Mouse (Mus musculus): ENCODE measurements at regions not wholly inside any gene's neighbourhood (a gene's known extent, or its start where the extent isn't known, plus 50 kb on each side); places are given as distances from the start of the nearest gene placed in this dataset.

DNA sequence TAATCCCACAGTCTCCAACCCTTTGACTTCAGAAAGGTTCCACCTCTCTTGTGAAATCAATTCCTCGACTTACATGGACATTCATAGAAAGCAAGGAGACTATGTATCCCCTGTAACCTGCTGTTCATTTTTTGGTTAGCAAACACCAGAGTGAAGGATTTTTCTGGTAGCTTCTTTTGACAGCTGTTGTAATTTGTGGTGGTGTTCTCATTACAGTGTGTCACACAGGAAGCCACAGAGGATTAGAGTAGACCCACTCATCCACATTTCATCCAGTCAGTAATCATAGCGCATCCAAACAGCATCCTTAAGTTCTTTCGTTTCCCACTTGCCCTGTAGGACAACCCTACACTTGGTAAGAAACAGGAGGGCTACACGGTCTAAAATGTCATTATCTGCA is 443.1 kb downstream of the Efna5 start:
- WGBS (ENCODE audit: insufficient replicate concordance), result 76% methylated on average over 4 of the region's 4 CpGs
- no peak for ATAC-seq (replicated peaks; ENCODE audit: insufficient number of reproducible peaks, low FRiP score, low TSS enrichment)

GRCm38 (mm10) chr17:62436044-62436443 is 445.1 kb downstream of the Efna5 start:
- Histone ChIP-seq H3K27me3 (ENCODE audit: control insufficient read depth, insufficient read depth, low read length) (no peaks in the 10 kb centered on the region), H3K36me3 (ENCODE audit: control insufficient read depth, insufficient read depth, low read length) (no peaks in the 10 kb centered on the region), H3K4me1 (ENCODE audit: control insufficient read depth, insufficient read depth, low read length) (no peaks in the 10 kb centered on the region), H3K4me2 (no peak overlapping the region), H3K27ac (ENCODE audit: low read depth, low read length) (no peak overlapping the region), H3K9me3 (replicated peaks; ENCODE audit: control insufficient read depth, low read length) (no peaks in the 10 kb centered on the region), H3K9ac (ENCODE audit: low read depth, low read length) (no peak overlapping the region), H3K4me3 (ENCODE audit: low read depth, low read length) (no peak overlapping the region)
- 81% methylated on average over 1 of the region's 1 CpGs for WGBS (ENCODE audit: insufficient replicate concordance)
- ATAC-seq (replicated peaks; ENCODE audit: insufficient number of reproducible peaks, low FRiP score, low TSS enrichment), result no peak

More for the DNA sequence above, 443.1 kb downstream of the Efna5 start:
- no peaks in the 10 kb centered on the region for H3K27me3 ChIP-seq (ENCODE audit: control insufficient read depth, insufficient read depth, low read length)
- H3K4me3 ChIP-seq (ENCODE audit: low read depth, low read length), result no peak overlapping the region
- H3K27ac ChIP-seq (ENCODE audit: low read depth, low read length), result no peak overlapping the region
- no peak overlapping the region for H3K4me2 ChIP-seq
- no peak overlapping the region for H3K9ac ChIP-seq (ENCODE audit: low read depth, low read length)
- H3K36me3 ChIP-seq (ENCODE audit: control insufficient read depth, insufficient read depth, low read length), result no peaks in the 10 kb centered on the region
- H3K9me3 ChIP-seq (replicated peaks; ENCODE audit: control insufficient read depth, low read length), result no peaks in the 10 kb centered on the region
- H3K4me1 ChIP-seq (ENCODE audit: control insufficient read depth, insufficient read depth, low read length), result no peaks in the 10 kb centered on the region

GRCm38 (mm10) chr17:62423476-62424385 is 457.4 kb downstream of the Efna5 start:
- no peak for ATAC-seq (replicated peaks; ENCODE audit: insufficient number of reproducible peaks, low FRiP score, low TSS enrichment)
- H3K9ac ChIP-seq (ENCODE audit: low read depth, low read length), result no peak overlapping the region
- H3K4me2 ChIP-seq, result no peak overlapping the region
- no peaks in the 10 kb centered on the region for H3K36me3 ChIP-seq (ENCODE audit: control insufficient read depth, insufficient read depth, low read length)
- H3K4me3 ChIP-seq (ENCODE audit: low read depth, low read length), result no peak overlapping the region
- no peaks in the 10 kb centered on the region for H3K4me1 ChIP-seq (ENCODE audit: control insufficient read depth, insufficient read depth, low read length)
- no peaks in the 10 kb centered on the region for H3K9me3 ChIP-seq (replicated peaks; ENCODE audit: control insufficient read depth, low read length)
- no peak overlapping the region for H3K27ac ChIP-seq (ENCODE audit: low read depth, low read length)
- H3K27me3 ChIP-seq (ENCODE audit: control insufficient read depth, insufficient read depth, low read length), result no peaks in the 10 kb centered on the region
- WGBS (ENCODE audit: insufficient replicate concordance), result 72% methylated on average over 11 of the region's 11 CpGs

- no peak for ATAC-seq (replicated peaks; ENCODE audit: insufficient number of reproducible peaks, low FRiP score, low TSS enrichment)
- Histone ChIP-seq H3K9ac (ENCODE audit: low read depth, low read length) (no peak overlapping the region), H3K4me3 (ENCODE audit: low read depth, low read length) (no peak overlapping the region), H3K4me2 (no peak overlapping the region), H3K4me1 (ENCODE audit: control insufficient read depth, insufficient read depth, low read length) (no peaks in the 10 kb centered on the region), H3K9me3 (replicated peaks; ENCODE audit: control insufficient read depth, low read length) (no peaks in the 10 kb centered on the region), H3K27ac (ENCODE audit: low read depth, low read length) (no peak overlapping the region), H3K27me3 (ENCODE audit: control insufficient read depth, insufficient read depth, low read length) (no peaks in the 10 kb centered on the region), H3K36me3 (ENCODE audit: control insufficient read depth, insufficient read depth, low read length) (no peaks in the 10 kb centered on the region)
- WGBS (ENCODE audit: insufficient replicate concordance), result 72% methylated on average over 7 of the region's 8 CpGs
Observed at GRCm38 (mm10) chr17:62417584-62417983, 463.5 kb downstream of the Efna5 start.

DNA sequence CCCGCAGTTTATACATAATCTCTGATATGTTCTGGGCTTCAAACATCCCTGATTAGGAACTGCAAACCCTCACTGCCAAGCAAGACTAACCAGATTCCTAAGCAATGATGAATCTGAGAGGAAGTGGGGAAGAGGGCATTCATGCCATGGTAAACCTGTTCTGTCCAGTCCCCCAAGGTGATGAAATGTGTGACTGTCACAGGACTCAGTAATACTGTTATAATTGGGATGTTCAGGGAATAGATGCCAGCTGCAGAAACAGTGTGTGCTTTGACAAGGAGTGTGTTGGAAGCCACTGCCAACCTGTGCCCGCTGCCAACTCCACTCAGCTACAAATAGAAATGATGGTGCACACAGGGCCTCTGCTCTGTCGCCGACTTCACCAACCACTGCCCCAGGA is 466.0 kb downstream of the Efna5 start:
- WGBS (ENCODE audit: insufficient replicate concordance), result 82% methylated on average over 4 of the region's 4 CpGs
- H3K9ac ChIP-seq (ENCODE audit: low read depth, low read length), result no peak overlapping the region
- H3K9me3 ChIP-seq (replicated peaks; ENCODE audit: control insufficient read depth, low read length), result no peaks in the 10 kb centered on the region
- no peaks in the 10 kb centered on the region for H3K27me3 ChIP-seq (ENCODE audit: control insufficient read depth, insufficient read depth, low read length)
- H3K4me2 ChIP-seq, result no peak overlapping the region
- H3K4me3 ChIP-seq (ENCODE audit: low read depth, low read length), result no peak overlapping the region
- H3K27ac ChIP-seq (ENCODE audit: low read depth, low read length), result no peak overlapping the region
- H3K4me1 ChIP-seq (ENCODE audit: control insufficient read depth, insufficient read depth, low read length), result no peaks in the 10 kb centered on the region
- no peak for ATAC-seq (replicated peaks; ENCODE audit: insufficient number of reproducible peaks, low FRiP score, low TSS enrichment)
- no peaks in the 10 kb centered on the region for H3K36me3 ChIP-seq (ENCODE audit: control insufficient read depth, insufficient read depth, low read length)

GRCm38 (mm10) chr17:62412666-62413180 is 468.4 kb downstream of the Efna5 start:
- ATAC-seq (replicated peaks; ENCODE audit: insufficient number of reproducible peaks, low FRiP score, low TSS enrichment), result no peak
- H3K27me3 ChIP-seq (ENCODE audit: control insufficient read depth, insufficient read depth, low read length), result no peaks in the 10 kb centered on the region

DNA sequence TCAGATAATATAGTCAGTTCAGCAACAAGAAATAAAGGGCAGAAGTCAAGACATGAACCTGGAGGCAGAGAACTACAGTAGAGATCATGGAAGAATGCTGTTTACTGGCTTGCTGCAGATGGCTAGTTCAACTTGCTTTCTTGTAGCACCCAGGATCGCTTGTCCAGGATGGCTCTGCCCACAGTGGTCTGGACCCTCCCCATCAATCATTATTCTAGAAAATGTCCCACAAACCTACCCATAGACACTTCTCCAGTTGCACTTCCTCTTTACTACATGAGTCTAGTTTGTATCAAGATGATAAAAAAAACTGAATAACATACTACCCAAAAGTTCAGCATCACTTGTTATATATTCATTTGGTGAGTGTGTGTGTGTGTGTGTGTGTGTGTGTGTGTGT is 477.4 kb downstream of the Efna5 start:
- H3K36me3 ChIP-seq (ENCODE audit: control insufficient read depth, insufficient read depth, low read length), result no peaks in the 10 kb centered on the region
- no peak overlapping the region for H3K4me3 ChIP-seq (ENCODE audit: low read depth, low read length)
- no peak for ATAC-seq (replicated peaks; ENCODE audit: insufficient number of reproducible peaks, low FRiP score, low TSS enrichment)
- H3K9me3 ChIP-seq (replicated peaks; ENCODE audit: control insufficient read depth, low read length), result no peaks in the 10 kb centered on the region
- no peaks in the 10 kb centered on the region for H3K27me3 ChIP-seq (ENCODE audit: control insufficient read depth, insufficient read depth, low read length)
- no peak overlapping the region for H3K9ac ChIP-seq (ENCODE audit: low read depth, low read length)
- no peak overlapping the region for H3K27ac ChIP-seq (ENCODE audit: low read depth, low read length)
- whole genome bisulfite sequencing (ENCODE audit: insufficient replicate concordance), result 71% methylated on average over 1 of the region's 1 CpGs
- no peak overlapping the region for H3K4me2 ChIP-seq
- no peaks in the 10 kb centered on the region for H3K4me1 ChIP-seq (ENCODE audit: control insufficient read depth, insufficient read depth, low read length)

More at GRCm38 (mm10) chr17:62412666-62413180, 468.4 kb downstream of the Efna5 start:
- Histone ChIP-seq H3K36me3 (ENCODE audit: control insufficient read depth, insufficient read depth, low read length) (no peaks in the 10 kb centered on the region), H3K4me2 (no peak overlapping the region), H3K9ac (ENCODE audit: low read depth, low read length) (no peak overlapping the region), H3K4me3 (ENCODE audit: low read depth, low read length) (no peak overlapping the region), H3K9me3 (replicated peaks; ENCODE audit: control insufficient read depth, low read length) (no peaks in the 10 kb centered on the region), H3K4me1 (ENCODE audit: control insufficient read depth, insufficient read depth, low read length) (no peaks in the 10 kb centered on the region), H3K27ac (ENCODE audit: low read depth, low read length) (no peak overlapping the region)
- WGBS (ENCODE audit: insufficient replicate concordance), result 68% methylated on average over 12 of the region's 12 CpGs

DNA sequence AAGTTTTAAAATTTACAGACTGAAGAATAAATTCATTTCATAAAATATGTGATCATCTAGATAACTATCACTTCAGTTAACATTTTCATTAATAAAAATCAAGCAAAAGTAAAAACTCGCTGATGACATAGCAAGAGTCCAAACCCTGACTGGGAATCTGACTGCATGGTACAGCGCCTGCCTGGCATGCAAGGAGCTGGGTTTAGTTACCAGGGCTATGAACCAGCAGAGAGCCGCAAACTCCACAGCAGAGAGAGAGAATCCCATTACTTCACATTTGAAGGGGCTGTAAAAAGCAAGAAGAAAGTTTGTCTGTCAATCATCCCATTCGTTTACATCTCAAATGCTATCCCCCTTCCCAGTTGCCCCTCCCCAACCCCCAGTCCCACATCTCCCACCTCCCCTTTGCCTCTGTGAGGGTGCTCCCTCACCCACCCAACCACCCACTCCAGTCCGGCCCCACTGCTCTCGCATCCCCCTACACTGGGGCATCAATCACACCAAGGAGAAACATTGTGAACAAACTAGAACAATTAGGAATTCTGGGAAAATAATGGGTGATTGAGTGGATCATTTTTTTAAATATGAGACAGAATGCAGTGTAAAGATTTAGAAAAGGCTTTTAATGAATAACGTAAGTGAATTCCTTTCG is 487.6 kb downstream of the Efna5 start:
- ATAC-seq (replicated peaks; ENCODE audit: insufficient number of reproducible peaks, low FRiP score, low TSS enrichment), result no peak
- Histone ChIP-seq H3K9ac (ENCODE audit: low read depth, low read length) (no peak overlapping the region), H3K4me2 (no peak overlapping the region), H3K9me3 (replicated peaks; ENCODE audit: control insufficient read depth, low read length) (no peaks in the 10 kb centered on the region), H3K4me3 (ENCODE audit: low read depth, low read length) (no peak overlapping the region), H3K4me1 (ENCODE audit: control insufficient read depth, insufficient read depth, low read length) (no peaks in the 10 kb centered on the region), H3K36me3 (ENCODE audit: control insufficient read depth, insufficient read depth, low read length) (no peaks in the 10 kb centered on the region), H3K27me3 (ENCODE audit: control insufficient read depth, insufficient read depth, low read length) (no peaks in the 10 kb centered on the region), H3K27ac (ENCODE audit: low read depth, low read length) (no peak overlapping the region)
- 86% methylated on average over 8 of the region's 8 CpGs for WGBS (ENCODE audit: insufficient replicate concordance)
